Mouse (Mus musculus) brain, embryonic 18.5 days (tissue): Measurements from ENCODE around the gene Vrtn.

Experiments
- DNase-seq: peaks from one replicate; pipeline ENCODE4 v3.0.0-alpha.2; 2012; ENCODE audit warnings: low read depth, low spot score

The Vrtn gene

DNA sequence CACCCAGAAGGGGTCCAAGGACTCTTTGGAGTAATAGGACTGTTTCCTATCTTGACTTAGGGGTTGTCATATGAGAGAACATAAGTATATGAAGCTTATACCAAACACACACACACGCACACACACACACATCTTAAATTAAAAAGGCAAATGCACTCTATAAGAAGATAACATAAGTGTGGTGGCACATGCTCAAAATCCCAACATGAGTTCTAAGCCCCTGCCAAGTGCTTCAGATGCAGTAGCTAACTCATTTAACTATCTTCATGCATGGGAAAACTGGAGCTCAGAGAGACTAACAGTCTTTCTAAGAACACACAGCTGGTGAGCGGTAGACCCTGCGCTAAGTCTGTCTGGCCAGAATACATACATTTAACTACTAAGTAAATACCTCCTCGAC, 46.7 kb downstream of the Vrtn start:
- DNase-seq = no peak

DNA sequence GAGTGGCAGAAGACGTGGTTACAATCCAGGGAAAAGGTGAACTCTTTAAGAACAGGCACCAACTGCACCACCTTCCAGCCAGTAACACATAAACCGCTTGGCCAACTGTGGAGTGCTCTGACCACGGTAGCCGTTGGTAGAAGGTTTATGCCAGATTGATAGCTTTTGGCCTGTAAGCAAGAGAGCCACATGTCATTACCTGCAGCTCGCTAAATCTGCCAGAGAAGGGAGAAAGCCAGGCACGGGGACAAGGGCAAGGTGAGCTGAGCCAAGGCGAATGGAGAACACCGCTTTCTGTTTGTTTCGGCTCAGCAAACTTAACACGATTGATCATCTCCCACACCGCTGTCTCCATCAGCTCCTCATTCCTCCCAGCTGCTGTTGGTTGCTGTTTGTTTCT, 48.2 kb downstream of the Vrtn start:
- no peak for DNase-seq

DNA sequence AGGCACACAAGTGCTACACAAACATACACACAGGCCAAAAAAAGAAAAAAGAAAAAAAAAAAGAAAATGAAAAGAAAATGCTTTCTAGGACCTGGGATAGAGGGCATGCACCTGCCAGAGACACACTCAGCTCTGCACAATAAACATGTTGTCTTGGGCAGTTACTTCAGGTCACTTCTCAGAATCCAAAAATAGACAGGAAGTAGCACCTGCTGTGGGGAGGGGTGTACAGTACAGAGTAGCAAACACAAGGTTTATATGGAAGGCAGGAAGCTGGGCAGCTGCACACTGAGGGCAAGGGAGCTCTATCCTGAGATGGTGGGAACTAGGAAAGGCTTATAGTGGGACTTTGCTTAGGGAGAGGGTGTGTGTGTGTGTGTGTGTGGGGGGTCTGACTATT, 50.5 kb downstream of the Vrtn start:
- no peak for DNase-seq

DNA sequence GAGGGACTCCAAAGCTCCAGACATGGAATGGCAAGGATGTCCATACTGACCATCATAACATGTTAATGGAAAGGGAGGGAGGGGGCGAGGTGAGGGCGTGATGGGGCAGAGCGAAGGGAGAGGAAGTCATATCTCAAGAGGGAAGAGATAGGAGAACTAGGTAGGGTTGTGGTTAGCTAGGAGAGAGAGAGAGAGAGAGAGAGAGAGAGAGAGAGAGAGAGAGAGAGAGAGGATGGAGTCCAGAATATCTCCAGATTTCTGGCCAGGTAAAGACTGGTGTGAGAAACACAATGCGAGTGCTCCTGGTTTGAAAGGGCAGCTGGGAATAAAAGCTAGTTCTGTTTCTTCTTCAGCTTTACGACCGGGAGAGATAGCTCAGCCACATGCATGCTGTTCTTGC, 51.3 kb downstream of the Vrtn start:
- no peak for DNase-seq

DNA sequence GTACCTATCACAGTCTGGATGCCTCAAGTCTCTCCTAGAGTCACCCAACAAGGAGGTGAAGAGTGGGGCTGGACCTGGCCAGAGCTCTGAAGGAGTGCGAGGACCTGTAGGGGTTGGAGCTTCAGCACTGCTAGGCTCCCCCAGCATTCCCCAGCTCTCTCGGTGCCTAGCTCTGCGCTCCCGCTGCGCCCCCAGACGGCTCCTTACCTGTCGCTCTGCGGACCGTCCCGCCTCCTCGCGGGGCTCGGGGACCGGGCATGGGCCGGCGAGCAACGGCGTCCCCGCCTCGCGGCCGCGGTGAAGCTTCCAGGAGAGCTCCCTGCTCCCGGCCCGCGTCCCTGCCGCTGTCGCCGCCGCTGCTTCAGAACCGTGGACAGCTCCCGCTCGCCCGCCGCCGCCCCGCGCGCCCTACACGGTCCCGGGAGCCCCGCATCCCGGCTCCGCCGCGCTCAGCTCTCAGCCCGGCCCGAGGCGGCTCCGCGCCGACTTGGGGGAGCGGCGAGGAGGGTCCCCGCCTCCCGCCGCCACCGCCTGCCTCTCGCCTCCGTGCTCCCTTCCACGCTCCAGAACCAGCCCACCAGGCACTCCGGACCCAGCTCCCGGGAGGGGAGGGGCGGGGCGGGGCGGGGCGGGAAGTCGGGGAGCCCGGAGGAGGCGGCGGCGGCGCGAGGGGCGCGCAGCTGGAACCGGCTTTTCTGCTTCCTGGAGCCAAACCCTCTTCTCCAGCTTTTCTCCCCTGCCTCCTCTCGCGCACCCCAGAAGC, 57.7 kb downstream of the Vrtn start, which contains the start of gene Syndig1l:
TSS of gene Syndig1l (minus strand) at position 513 of the 763 bp plus-strand sequence.
- DNase-seq = no peak
